Mouse (Mus musculus): ENCODE results near the gene Krt25.

Gene Krt25

GRCm38 (mm10) chr11:99281116-99281515, 41.6 kb downstream of the Krt25 start:
- DNase-seq (ENCODE audit: extremely low read depth, insufficient read length, low spot score), result no peak

- no peak for DNase-seq (ENCODE audit: extremely low read depth, insufficient read length, low spot score)
Observed at GRCm38 (mm10) chr11:99279986-99280385, 42.8 kb downstream of the Krt25 start.

GRCm38 (mm10) chr11:99276786-99277185, 46.0 kb downstream of the Krt25 start:
- DNase-seq (ENCODE audit: extremely low read depth, insufficient read length, low spot score), result no peak

GRCm38 (mm10) chr11:99275624-99276023, 47.1 kb downstream of the Krt25 start:
- no peak for DNase-seq (ENCODE audit: extremely low read depth, insufficient read length, low spot score)

GRCm38 (mm10) chr11:99272721-99273120, 50.0 kb downstream of the Krt25 start:
- no peak for DNase-seq (ENCODE audit: extremely low read depth, insufficient read length, low spot score)

GRCm38 (mm10) chr11:99269192-99269591, 53.6 kb downstream of the Krt25 start:
- no peak for DNase-seq (ENCODE audit: extremely low read depth, insufficient read length, low spot score)

GRCm38 (mm10) chr11:99265796-99266195, 57.0 kb downstream of the Krt25 start:
- DNase-seq (ENCODE audit: extremely low read depth, insufficient read length, low spot score), result no peak

Measured in 3134 (cell line).